Mouse (Mus musculus) heart, postnatal 0 days (tissue): ENCODE measurements at regions not wholly inside any gene's neighbourhood (a gene's known extent, or its start where the extent isn't known, plus 50 kb on each side); places are given as distances from the start of the nearest gene placed in this dataset.

Experiments
- ATAC-seq: fragments of 200-750 bp; cut with Nextera tagmentation; 2 replicates; pipeline ENCODE4 v1.8.0; 2017; ENCODE audit warnings: low read depth, moderate number of reproducible peaks, moderate library complexity; ENCODE audit not compliant: insufficient read depth
- DNase-seq: peaks from one replicate; pipeline ENCODE4 v3.0.0-alpha.2; 2016; ENCODE audit warnings: low spot score
- H3K27ac ChIP-seq: fragments of 300-500 bp; sonication (generic); 2 replicates; pipeline ENCODE4 v1.5.1; 2014; ENCODE audit warnings: low read depth, mild to moderate bottlenecking
- H3K27me3 ChIP-seq: fragments of 300-500 bp; sonication (generic); 2 replicates; pipeline ENCODE4 v1.6.1; 2014; ENCODE audit warnings: low read length, mixed read lengths; ENCODE audit not compliant: control insufficient read depth, insufficient read depth
- H3K36me3 ChIP-seq: fragments of 300-500 bp; sonication (generic); replicated peaks from 2 replicates; pipeline ENCODE4 v1.6.1; 2014; ENCODE audit warnings: low read length, mixed read lengths; ENCODE audit not compliant: control insufficient read depth, insufficient read depth
- H3K4me1 ChIP-seq: fragments of 300-500 bp; sonication (generic); 2 replicates; pipeline ENCODE4 v1.6.1; 2014; ENCODE audit warnings: antibody characterized with exemption; ENCODE audit not compliant: control insufficient read depth, insufficient read depth
- H3K4me2 ChIP-seq: fragments of 300-500 bp; sonication (generic); 2 replicates; pipeline ENCODE4 v1.6.1; 2014; ENCODE audit warnings: low read depth, mild to moderate bottlenecking, low read length, moderate library complexity
- H3K4me3 ChIP-seq: fragments of 300-500 bp; sonication (generic); 2 replicates; pipeline ENCODE4 v1.5.1; 2014; ENCODE audit warnings: low read depth, low read length
- H3K9ac ChIP-seq: fragments of 300-500 bp; sonication (generic); replicated peaks from 2 replicates; pipeline ENCODE4 v1.6.1; 2014; ENCODE audit warnings: low read depth, low read length, mixed read lengths
- H3K9me3 ChIP-seq: fragments of 300-500 bp; sonication (generic); replicated peaks from 2 replicates; pipeline ENCODE4 v1.6.1; 2016; ENCODE audit warnings: low read length; ENCODE audit not compliant: control insufficient read depth
- CTCF ChIP-seq: IDR thresholded peaks from 2 replicates; pipeline ENCODE4 v1.5.1; 2016; ENCODE audit warnings: antibody characterized with exemption, control low read depth, low read depth
- EP300 ChIP-seq: IDR thresholded peaks from 2 replicates; pipeline ENCODE4 v1.6.1; 2016; ENCODE audit warnings: antibody characterized with exemption, low read depth
- WGBS: fragments of 180-500 bp; shearing (Covaris S2); extraction: QIAGEN DNeasy Blood & Tissue Kit; methylation state at CpG from one replicate; pipeline ENCODE4 v1.1.7; 2014; 5-methylcytosine and 5-hydroxymethylcytosine counted together

GRCm38 (mm10) chr13:52015496-52015895 lies 169.0 kb downstream of the Gadd45g start:
- no peak overlapping the region for H3K4me2 ChIP-seq
- ATAC-seq, result no peak
- H3K36me3 ChIP-seq, result no peaks in the 10 kb centered on the region
- no peak overlapping the region for H3K9ac ChIP-seq
- no peaks in the 10 kb centered on the region for H3K9me3 ChIP-seq
- H3K27ac ChIP-seq, result no peak overlapping the region
- no peak overlapping the region for H3K4me3 ChIP-seq
- H3K27me3 ChIP-seq, result no peaks in the 10 kb centered on the region
- 77% methylated on average over 5 of the region's 5 CpGs for WGBS
- no peak for DNase-seq
- no peaks in the 10 kb centered on the region for H3K4me1 ChIP-seq
- TF ChIP-seq CTCF (no peak), EP300 (no peak)

GRCm38 (mm10) chr13:52017598-52018190 lies 171.2 kb downstream of the Gadd45g start:
- H3K9me3 ChIP-seq, result no peaks in the 10 kb centered on the region
- no peak; the same call in 1 of the 2 replicates for ATAC-seq
- no peak for DNase-seq
- TF ChIP-seq CTCF (no peak), EP300 (no peak)
- H3K27me3 ChIP-seq, result no peaks in the 10 kb centered on the region
- 37% methylated on average over 11 of the region's 11 CpGs for WGBS
- no peak overlapping the region for H3K27ac ChIP-seq
- no peak overlapping the region for H3K4me2 ChIP-seq
- H3K4me1 ChIP-seq, result no peaks in the 10 kb centered on the region
- H3K36me3 ChIP-seq, result no peaks in the 10 kb centered on the region
- H3K4me3 ChIP-seq, result no peak overlapping the region
- H3K9ac ChIP-seq, result no peak overlapping the region

GRCm38 (mm10) chr13:52019647-52020046 lies 173.2 kb downstream of the Gadd45g start:
- peaks cover 11% of the 10 kb centered on the region for H3K4me1 ChIP-seq
- no peaks in the 10 kb centered on the region for H3K9me3 ChIP-seq
- 74% methylated on average over 8 of the region's 8 CpGs for WGBS
- no peaks in the 10 kb centered on the region for H3K27me3 ChIP-seq
- no peak overlapping the region for H3K27ac ChIP-seq
- ATAC-seq, result no peak
- no peak overlapping the region for H3K4me2 ChIP-seq
- TF ChIP-seq CTCF (no peak), EP300 (no peak)
- H3K9ac ChIP-seq, result no peak overlapping the region
- no peak overlapping the region for H3K4me3 ChIP-seq
- H3K36me3 ChIP-seq, result no peaks in the 10 kb centered on the region
- DNase-seq, result no peak

GRCm38 (mm10) chr13:52021150-52021549 lies 174.7 kb downstream of the Gadd45g start:
- Histone ChIP-seq H3K4me1 (peaks cover 19% of the 10 kb centered on the region), H3K36me3 (no peaks in the 10 kb centered on the region), H3K27ac (no peak overlapping the region), H3K9me3 (no peaks in the 10 kb centered on the region), H3K27me3 (no peaks in the 10 kb centered on the region), H3K4me3 (no peak overlapping the region), H3K9ac (no peak overlapping the region), H3K4me2 (no peak overlapping the region)
- no peak for ATAC-seq
- WGBS, result 47% methylated on average over 11 of the region's 11 CpGs
- no peak for TF ChIP-seq CTCF
- no peak for TF ChIP-seq EP300
- no peak for DNase-seq

- no peaks in the 10 kb centered on the region for H3K27me3 ChIP-seq
- H3K4me1 ChIP-seq, result peaks cover 19% of the 10 kb centered on the region
- no peak overlapping the region for H3K4me2 ChIP-seq
- no peak overlapping the region for H3K27ac ChIP-seq
- no peak overlapping the region for H3K9ac ChIP-seq
- ATAC-seq, result no peak
- H3K4me3 ChIP-seq, result no peak overlapping the region
- WGBS, result 52% methylated on average over 6 of the region's 6 CpGs
- TF ChIP-seq EP300, result no peak
- TF ChIP-seq CTCF, result no peak
- no peak for DNase-seq
- H3K9me3 ChIP-seq, result no peaks in the 10 kb centered on the region
- H3K36me3 ChIP-seq, result no peaks in the 10 kb centered on the region
Observed at GRCm38 (mm10) chr13:52021828-52022227, 175.3 kb downstream of the Gadd45g start.

- Histone ChIP-seq H3K27ac (no peak overlapping the region), H3K36me3 (no peaks in the 10 kb centered on the region), H3K4me1 (peaks cover 19% of the 10 kb centered on the region), H3K9ac (no peak overlapping the region), H3K4me3 (no peak overlapping the region), H3K4me2 (no peak overlapping the region), H3K27me3 (no peaks in the 10 kb centered on the region), H3K9me3 (no peaks in the 10 kb centered on the region)
- ATAC-seq (no peak), DNase-seq (no peak)
- WGBS, result 92% methylated on average over 4 of the region's 4 CpGs
- TF ChIP-seq CTCF (no peak), EP300 (no peak)
Observed at GRCm38 (mm10) chr13:52022529-52022928, 176.1 kb downstream of the Gadd45g start.
